Mouse (Mus musculus) heart, postnatal 25 days (tissue): ENCODE data around the gene Rprd1b. TPM values are rescaled to one million over a fixed set of nuclear protein-coding genes. Genes with fewer than 3 reads are reported as not detected.
A peak's percentile ranks its signal among the peaks of the same experiment; 100 is the strongest.

Experiments
- DNase-seq: peaks from one replicate; pipeline ENCODE4 v3.0.0; 2022; ENCODE audit warnings: low spot score
- intact Hi-C: fragments of 180-260 bp; cut with DNase I; formaldehyde crosslinking; loops from one replicate; pipeline ENCODE4 v1.15.1; 2025
- total RNA-seq, 2 experiments: library from RNA; stranded (reverse); gene quantifications; 2 replicates each; pipeline ENCODE4 v1.2.3; 2021

Gene Rprd1b
- total RNA-seq, 2 experiments from 2014 or later = 25.5 to 29.4 TPM

DNA sequence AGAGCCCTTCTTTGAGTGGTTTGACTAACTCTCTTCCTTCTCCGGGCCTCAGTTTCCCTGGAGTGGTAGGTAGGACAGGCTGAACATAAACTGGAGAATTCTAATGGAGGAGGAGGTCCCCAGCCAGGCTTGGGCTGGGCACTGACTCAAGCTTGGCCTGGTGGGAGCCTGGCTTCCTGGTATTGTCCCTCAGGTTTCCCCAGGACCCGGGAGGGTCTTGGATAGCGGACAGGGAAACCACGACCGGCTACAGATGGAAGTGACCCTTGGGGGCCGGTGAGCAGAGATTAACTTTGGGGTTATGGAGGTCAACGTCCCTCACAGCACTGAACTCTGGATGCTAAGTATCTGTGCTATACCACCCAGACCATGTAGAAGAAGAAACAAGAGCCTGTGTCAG lies 113.0 kb downstream of the Rprd1b start:
- no peak for DNase-seq

DNA sequence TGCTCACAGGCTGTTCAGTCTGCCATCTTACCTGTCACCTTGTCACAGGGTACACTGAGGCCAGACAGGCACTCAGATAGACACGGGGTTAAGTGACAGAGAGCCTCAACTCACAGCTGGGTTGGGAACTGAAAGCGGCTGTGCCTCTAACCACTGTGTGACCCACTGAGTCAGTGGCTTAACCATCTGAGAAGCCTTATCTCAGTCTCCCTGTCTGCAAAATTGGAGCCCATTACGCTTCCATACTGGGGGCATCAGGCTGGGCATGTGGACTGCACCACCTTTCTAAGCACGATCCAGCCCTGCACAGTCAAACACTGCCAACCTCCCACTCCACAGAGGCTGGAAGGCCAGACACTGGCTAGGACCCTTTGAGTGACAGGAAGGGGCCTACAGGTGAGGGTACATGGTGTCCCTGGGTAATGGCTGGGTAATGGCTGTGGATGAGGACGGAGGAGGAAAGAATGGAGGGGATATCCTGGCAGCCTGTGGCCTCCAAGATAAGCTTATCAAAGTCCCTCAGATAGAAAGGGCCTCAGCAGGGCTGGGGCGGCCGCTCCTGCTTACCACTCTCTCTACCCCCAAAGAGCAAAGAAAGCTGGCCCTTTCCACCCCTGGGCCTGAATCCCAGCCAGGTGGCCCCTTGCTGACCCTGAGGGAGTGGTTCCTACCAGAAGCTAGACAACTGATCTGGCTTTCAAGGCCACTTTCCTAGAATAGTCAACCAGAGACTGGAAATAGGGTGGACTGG lies 113.6 kb downstream of the Rprd1b start:
- intact Hi-C loops = loop anchor here (2.0 kb wide), 1 partner anchor 19 kb away; no protein-coding TSS in a partner anchor
- peak; percentile 66 for DNase-seq

More for the DNA sequence above, 113.0 kb downstream of the Rprd1b start:
- intact Hi-C loops = no loop called here

DNA sequence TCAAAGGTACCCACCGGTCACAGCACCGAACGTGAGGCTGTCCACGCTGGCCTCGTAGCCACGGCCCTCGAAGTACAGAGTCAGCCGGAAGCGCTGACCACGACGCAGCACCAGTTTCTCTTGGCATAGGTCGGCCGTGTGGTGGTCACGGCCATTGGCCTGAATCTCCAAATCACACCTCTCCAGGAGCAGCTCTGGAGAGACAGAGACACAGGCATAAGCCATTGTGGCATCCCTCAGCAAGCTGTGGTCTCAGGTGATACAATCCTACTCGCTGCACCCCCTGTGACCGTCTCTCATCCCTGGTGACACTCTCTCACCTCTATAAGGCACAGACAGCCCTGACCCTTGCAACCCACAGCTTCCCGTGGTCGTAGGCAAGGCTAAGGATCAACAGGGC lies 114.7 kb downstream of the Rprd1b start:
- intact Hi-C loops = loop anchor here (2.0 kb wide), 1 partner anchor 20 kb away; no protein-coding TSS in a partner anchor
- DNase-seq = no peak

DNA sequence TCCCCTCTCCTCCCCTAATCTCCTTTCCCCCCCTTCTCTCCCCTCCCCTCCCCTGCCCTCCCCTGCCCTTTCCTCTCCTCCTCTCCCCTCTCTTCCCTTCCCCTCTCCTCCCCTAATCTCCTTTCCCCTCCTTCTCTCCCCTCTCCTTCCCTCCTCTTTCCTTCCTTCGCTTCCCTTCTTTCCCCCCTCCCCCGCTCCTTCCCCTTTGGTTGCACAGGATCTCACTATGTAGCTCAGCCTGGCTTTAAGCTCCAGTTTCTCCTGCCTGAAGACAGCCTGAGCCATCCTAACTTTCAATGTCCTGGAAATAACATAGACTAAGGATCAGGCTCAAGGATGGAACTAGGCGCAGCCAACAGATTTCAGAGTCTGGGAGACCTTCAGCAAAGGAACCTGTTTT lies 115.5 kb downstream of the Rprd1b start:
- intact Hi-C loops = loop anchor here (2.0 kb wide), 1 partner anchor 21 kb away; no protein-coding TSS in a partner anchor
- no peak for DNase-seq

DNA sequence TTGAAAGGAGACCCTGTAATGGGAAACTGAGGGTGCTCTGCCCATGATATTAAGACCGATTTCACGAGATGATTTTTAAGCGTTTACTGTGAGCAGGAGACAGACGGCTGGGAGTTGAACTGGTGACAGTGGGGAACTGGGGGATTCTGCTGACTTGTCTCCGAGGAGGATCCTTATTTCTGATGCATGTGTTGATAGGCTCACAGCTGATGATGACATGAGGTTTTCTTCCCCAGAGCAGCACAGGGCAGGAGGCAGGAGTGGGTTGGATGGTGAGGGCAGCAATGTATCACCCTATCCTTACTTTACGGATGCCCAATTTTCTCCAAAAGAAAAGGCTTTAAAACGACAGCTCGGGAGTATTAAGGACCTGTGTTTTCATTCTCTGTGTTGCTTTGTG lies 116.0 kb downstream of the Rprd1b start:
- intact Hi-C loops = no loop called here
- DNase-seq = no peak

DNA sequence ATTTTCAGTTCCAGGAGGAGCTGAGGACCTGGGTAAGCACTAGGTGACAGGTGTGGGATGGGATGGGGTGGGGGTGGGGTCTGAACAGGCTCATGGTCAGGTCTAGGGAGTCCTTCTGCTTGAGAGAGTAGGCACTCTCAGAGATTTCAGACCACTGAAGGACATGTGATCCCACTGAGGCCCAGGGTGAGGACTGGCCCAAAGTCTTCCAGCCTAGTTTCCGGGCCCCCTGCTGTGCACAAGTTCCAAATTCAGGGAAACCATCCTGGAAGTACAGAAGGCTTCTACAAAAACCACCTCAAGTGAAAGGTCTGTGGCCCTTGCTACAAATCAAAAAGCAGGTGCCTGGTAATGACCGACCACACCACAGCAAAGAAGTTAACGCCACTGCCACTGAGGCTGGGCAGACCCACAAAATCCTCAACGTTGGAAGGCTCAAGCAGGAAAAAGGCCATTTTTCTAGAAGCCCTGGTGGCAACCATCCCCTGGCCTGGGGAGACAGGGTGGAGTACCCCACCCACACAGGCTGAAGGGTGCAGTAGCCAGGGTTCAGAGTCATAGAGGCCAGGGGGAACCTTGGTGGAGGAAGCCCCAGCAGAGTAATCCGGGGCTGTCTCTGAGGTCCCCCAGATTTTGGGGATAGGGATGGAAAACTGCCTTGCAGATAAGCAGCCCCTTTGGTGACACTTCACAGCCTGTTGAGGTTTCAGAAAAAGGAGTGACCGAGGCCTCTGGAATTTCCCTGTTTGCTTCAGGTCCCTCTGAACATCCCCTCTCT lies 116.6 kb downstream of the Rprd1b start:
- DNase-seq = no peak
- intact Hi-C loops = loop anchor here (5.0 kb wide), 1 partner anchor 83 kb away; no protein-coding TSS in a partner anchor

DNA sequence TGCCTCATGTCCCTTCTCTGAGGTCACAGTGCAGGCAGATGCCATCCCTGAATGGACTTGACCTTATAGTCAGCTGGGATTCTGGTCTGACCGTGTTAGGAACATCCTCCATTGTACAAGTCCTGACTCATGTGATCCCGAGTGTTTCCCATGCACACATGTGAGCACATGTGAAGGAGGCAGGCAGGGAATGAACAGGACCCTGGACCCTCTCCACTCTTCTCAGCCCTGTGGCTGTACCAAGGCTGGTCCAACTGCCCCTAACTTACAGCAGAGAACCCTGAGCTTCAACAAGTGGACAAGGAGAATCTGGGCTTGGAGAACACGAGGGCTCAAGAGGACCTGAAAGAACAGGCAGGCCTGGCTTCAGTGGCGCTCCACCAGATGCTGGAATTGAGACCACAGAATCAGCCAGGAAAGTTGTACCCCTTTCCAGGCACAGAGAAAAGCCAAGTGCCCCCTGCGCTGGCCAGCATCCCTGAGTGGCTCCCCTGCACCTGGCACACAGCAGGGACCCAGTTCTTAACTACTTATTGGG lies 117.3 kb downstream of the Rprd1b start:
- intact Hi-C loops = loop anchor here (1.0 to 5.0 kb wide), 4 partner anchors 38 to 97 kb away; no protein-coding TSS in a partner anchor
- no peak for DNase-seq

DNA sequence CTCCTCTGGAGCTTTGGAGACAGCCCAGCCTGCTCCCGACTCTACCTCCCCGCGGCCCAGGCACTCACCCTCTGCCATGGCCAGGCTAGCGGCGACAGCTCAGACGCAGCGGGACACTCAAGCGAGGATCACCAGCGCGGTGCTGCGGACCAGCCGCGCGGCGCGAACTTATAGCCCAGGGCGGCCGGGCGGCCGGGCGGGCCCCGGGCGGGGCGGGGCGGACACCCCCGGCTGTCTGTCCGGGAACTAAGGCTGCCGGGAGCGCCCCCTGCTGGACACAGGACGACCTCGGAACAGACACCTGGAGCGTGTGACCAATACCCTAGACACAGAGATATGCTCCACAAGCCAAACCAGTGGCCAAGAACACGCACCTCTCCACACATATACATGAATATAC lies 117.9 kb downstream of the Rprd1b start, which contains the start of gene Tgm2:
TSS of gene Tgm2 (minus strand) at position 214 of the 400 bp plus-strand sequence.
- DNase-seq = peak; percentile 84
- intact Hi-C loops = loop anchor here (1.0 to 5.0 kb wide), 4 partner anchors 39 to 97 kb away; no protein-coding TSS in a partner anchor

DNA sequence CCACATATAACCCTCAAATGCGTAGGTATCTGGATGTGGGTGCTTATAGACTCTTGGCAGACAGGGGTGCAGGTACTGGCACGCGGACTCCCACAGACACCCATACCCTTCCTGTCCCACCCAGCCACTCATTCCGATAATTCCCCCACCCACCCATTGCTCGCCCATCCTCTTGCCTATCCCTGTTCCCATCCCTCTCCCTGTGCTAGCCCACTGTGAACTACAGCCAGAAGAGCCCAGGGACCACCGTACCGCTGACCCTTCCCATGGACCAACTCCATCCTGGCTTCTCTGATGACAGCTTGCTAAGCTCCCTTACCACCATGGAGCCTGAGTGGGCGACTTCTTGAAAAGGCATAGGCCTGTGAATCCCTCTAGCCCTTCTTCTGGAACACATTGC lies 118.7 kb downstream of the Rprd1b start:
- DNase-seq = no peak

DNA sequence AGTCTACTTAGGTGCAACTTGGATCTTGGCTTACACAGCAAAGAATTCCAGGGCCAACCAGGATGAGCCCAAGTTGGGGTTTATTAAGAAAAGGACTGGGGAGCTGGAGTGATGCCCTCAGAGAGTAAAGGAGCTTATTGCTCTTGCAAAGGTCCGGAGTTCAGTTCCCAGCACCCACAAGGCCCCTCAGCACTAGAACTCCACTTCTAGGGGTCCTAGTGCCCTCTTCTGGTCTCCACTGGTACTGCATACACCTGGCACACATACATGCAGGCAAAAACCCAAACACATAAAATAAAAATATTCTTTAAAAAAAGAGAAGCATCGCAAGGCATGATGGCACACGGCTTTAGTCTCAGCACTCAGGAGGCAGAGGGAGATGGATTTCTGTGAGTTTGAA lies 122.8 kb downstream of the Rprd1b start:
- no peak for DNase-seq
- intact Hi-C loops = no loop called here

More for the DNA sequence above, 118.7 kb downstream of the Rprd1b start:
- intact Hi-C loops = loop anchor here (1.0 to 5.0 kb wide), 4 partner anchors 40 to 98 kb away; no protein-coding TSS in a partner anchor

DNA sequence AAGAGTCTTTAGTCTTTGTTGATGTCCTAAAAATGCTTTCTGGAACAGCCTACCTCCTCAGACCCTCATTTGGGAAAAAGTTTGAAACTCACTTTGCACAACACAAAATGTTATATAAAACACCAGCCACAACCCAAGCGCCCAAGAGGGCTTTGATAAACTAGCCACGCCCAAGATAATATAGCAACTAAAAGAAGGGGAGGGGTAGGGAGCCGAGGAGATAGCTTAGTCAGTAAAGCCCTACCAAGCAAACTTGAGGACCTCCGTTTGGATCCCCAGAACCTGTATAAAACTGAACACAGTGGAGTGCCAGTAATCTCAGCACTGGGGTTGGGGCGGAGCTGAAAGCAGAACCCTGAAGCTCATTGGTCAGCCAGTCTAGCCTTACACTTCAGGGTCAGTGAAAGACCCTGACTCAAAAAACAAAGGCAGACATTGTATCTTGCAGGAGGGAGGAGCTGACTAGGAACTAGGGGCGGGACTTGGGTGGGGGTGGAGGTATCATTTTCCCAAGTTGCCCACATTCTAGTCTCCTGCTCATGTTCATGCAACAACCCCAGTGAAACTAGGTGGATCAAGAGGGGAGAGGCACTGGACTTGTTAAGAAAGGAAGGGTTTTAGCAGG lies 124.5 kb downstream of the Rprd1b start:
- no peak for DNase-seq
- intact Hi-C loops = no loop called here

DNA sequence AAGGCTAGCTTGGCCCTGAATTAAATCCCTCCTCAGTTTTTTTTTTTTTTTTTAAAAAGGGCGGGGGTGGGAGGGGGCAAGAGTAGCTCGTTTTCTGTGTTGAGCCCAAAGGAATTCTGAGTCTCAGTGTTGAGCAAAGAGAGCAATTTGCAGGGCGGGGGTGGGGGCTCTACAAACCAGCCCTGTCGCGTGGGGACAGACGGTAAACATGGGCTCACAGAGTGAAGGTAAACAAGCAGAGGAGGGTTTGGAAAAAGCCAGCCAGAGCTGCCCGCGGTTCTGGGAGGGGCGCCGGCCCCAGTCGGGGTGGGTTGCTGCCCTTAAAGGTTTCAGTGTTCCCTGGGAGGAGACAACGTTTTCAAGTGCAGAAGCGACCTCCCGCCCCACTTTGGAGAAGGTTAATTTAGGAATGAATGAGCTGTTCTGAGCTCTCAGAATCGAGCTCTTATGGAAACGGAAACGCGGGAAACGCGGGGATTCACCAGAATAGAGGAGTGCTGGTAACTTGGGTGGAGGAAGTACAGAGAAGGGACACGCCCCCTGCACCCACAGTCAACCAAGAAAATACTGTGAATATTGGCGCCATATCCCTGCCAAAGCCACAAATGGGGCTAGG lies 125.5 kb downstream of the Rprd1b start:
- intact Hi-C loops = no loop called here
- no peak for DNase-seq

DNA sequence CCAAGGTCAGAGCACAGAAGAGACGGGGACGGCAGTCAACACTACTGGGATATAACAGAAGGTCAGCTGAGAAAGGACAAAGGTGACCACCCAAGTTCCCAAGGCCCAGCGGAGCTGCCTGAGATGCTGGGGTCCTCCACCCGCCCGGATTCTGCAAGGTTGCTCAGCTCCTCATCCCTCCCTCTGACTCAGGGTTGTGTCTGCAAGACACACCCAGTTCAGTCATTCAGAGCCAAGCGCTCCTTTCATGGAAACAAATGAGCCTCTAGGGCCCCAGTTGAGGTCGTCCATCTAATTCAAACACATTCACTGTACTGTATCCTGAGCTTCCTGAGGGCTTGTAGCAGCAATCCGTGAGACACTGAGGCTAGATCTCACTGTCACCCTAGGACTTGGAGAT lies 126.3 kb downstream of the Rprd1b start:
- intact Hi-C loops = no loop called here
- no peak for DNase-seq

DNA sequence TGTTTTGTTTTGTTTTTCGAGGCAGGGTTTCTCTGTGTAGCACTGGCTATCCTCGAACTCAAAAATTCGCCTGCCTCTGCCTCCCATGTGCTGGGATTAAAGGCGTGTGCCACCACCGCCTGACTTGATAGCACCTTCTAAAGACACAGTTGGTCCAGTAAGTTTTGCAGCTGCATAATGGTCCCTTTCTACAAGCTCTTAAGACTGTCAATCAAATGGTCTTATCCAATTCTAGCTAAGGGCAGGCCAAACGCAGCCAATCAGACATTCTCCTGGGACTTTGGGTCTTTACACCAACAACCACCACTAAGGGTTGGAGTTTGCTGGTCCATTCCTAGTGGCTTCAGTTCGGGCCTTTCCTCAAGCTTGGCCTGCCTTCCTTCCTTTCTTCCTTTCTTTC lies 126.8 kb downstream of the Rprd1b start:
- intact Hi-C loops = no loop called here
- no peak for DNase-seq

DNA sequence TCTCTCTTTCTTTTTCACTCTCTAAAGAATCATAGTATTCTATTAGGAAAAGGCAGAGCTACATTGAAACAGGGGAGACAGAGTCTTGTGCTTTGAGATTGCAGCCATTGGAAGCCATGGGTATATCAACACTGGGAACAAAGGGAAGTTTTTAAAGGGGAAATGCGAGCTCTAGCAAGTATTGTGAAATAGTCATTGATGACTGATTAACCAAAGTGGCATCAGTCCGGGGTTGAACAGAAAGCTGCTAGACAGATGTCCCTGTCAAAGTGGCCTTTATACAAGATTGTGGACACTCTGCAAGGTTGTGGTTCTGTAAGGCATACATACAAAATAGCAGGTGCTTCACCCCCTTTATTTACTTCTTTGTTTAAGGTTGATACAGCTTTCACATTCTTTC lies 127.3 kb downstream of the Rprd1b start:
- intact Hi-C loops = no loop called here

DNA sequence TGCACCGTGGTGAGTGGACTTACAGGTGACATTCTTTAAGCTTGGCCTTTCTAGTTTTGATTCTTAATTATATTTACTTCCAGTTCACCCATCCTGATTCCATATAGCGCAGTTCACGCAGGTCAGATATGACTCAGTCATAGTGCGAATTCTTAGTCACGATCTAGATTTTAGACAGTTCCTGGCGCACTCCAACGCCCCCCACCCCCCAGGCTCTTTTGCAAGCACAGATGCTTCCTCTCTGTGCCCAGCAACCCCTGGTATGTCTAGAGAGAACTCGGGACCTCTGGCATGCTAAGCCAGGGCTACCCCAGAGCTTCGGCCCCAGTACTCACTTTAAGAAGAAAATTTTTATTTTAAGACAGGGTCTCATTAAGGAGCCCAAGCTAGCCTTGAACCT lies 128.2 kb downstream of the Rprd1b start:
- no peak for DNase-seq
- intact Hi-C loops = no loop called here

More for the DNA sequence above, 127.3 kb downstream of the Rprd1b start:
- DNase-seq = no peak

DNA sequence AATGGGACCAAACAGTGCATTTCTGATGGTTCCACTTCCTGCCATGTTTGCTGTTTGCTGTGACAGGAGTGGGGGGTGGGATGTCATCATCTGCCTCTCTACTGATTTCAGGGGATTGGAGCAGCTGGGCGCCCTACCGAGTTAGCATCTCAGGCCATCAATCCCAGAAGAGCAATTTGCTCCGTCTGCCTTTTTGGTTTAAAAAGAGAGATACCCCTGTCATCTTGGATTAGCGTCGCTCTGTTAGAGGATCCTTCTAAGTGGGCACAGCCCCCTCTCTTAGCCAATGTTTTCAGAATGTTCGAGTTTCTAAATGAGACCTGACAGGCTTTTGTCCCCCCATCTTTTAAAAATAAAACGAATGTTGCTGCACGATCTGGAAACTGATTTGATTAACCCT lies 129.4 kb downstream of the Rprd1b start:
- intact Hi-C loops = no loop called here
- DNase-seq = no peak

DNA sequence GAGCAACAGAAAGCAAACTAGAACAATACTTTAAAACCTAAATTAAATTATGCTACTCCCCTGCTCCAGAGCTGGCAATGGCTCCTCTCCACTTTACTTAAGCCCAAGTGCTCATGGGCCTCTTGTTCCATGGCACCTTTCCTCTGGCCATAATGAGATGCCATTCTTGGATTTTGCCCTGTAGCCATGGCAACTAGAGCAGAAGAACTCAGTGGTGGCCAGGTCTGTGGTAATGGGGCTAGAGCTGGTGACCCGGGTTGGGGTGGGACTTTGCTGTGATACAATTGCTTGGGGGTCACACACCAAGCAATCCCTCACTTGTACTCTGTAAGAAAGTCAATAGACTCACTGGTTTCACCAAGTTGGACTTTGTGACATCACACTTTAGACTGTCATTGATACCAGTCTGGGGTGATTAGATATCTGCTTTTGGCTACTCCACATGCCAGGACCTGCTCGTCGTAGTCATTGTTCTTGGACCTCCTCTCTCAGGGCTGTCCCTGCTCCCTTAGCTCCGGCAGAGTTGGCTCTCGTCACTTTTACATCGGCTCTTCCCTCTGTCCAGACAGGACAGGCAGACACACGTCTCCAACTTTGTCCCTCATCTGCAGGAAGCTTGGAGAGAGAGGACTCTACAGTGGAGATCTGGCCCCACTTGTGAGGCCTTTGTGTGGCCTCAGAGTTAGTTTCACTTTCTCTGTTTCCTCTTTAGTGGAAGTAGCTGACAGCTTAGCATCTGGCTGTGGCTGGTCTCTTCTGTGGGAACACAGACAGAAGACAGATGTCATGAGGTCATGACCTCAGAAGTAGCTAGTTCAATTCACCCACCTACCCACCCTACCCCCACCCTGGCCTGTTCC lies 131.3 kb downstream of the Rprd1b start:
- intact Hi-C loops = no loop called here
- DNase-seq = no peak

DNA sequence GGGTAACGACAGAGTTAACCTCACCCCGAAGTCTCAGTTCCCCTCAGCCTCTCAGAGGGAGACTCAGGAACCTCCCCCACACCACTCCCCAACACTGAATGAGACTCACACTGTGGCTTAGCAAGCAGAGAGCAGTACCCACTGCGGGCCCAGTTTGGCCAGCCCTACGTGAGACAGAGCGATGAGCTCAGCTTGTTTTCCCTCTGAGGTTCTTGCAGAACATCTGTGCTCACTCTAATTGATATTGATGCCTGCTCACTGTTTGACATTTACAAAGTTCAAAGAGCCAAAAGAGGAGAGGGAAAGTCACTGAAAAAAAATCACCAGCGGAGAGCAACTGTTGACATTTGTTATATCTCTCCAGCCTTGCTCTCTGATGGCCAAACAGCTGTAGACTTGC lies 133.5 kb downstream of the Rprd1b start:
- intact Hi-C loops = no loop called here
- no peak for DNase-seq
